Mouse (Mus musculus) embryonic fibroblast, embryonic 13.5 days (primary cell): Measurements from ENCODE around the gene Tomm6.

Experiments
- CTCF ChIP-seq: IDR thresholded peaks from 2 replicates; pipeline ENCODE4 v1.5.1; 2011; ENCODE audit warnings: mild to moderate bottlenecking, control low read depth, low read length, moderate library complexity, borderline replicate concordance; ENCODE audit not compliant: insufficient read depth
- POLR2A ChIP-seq: IDR thresholded peaks from 2 replicates; pipeline ENCODE4 v1.6.1; 2011; ENCODE audit warnings: low read depth, mild to moderate bottlenecking, control low read depth, low read length, moderate library complexity

DNA sequence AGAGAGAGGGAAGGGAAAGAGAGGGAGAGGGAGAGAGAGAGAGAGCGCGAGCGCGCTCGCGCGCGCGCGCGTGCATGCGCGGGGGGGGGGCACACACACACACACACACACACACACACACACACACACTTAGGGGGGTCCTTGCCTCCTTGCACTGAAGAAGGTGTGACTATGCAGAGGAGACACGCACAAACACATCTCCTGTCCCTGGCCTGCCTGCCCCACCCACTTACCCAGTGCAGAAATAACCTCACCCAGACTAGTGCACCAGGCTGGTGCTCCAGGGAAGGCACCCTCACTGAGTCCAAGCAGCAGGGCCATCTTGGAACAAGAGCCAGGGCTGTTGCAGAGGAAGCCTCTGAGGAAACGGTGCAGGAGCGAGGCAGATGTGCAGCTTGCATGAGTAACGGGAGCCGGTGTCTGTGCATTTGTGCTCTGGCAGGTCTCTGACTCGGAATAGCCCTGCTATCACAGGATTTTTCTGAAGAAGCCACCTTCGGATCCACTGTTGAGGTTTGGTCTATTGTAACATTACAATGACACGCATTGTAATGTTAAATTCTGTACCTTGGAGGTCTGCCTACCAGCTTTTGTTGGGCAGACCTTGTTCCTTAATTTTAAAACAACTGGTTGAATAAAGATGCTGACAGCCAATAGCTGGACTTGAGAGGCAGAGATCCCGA lies 24.8 kb upstream of the Tomm6 start:
- no peak for TF ChIP-seq CTCF
- TF ChIP-seq POLR2A = no peak
